Comparison of ENCODE assay signal across 23 mouse cellular contexts in genomic region chr9:64764824-64765223, GRCm38 (mm10). TPM values are rescaled to one million over a fixed set of nuclear protein-coding genes. Genes with fewer than 3 reads are reported as not detected.
DNase-seq lines count a peak whose midpoint lies in the region; ATAC-seq and TF ChIP-seq lines count a peak whose summit lies in the region.
"Had no signal": no experiment of that assay in that cellular context is flagged by ENCODE, and none has a peak within 500 bp of the region (broad histone marks: within the 10 kb centered on the region; RNA-seq: fewer than 3 reads in every experiment).

No protein-coding gene starts in this region.

- DNase-seq in heart, adult 11 months = peak; percentile 35
- no peak for DNase-seq in heart, adult 8-10 months (ENCODE audit: low spot score)
- DNase-seq in liver, embryonic 14.5 days (ENCODE audit: low read depth in 3 of 3, low spot score in 3 of 3) = no peak
- no peak for DNase-seq in liver, embryonic 11.5 days (ENCODE audit: low spot score)
- peak; percentile 56 for DNase-seq in MEL (ENCODE audit: low read depth, low spot score)
- DNase-seq in thymus, adult 2 months = no peak
- no peak for DNase-seq in left cerebral cortex, adult 11 months (ENCODE audit: low spot score)
- DNase-seq: adrenal gland, adult 2 months; adrenal gland, adult 8-10 months; adrenal gland, postnatal 10 days; adrenal gland, postnatal 14 days; adrenal gland, postnatal 25 days; adrenal gland, postnatal 36 days; B cell, adult 2 months; cerebellum, adult 11 months; cerebellum, adult 11-12 months; cerebellum, adult 18-20 months had no signal

- H3K4me1 ChIP-seq in liver, embryonic 14.5 days (replicated peaks; ENCODE audit: control insufficient read depth in 2 of 2, insufficient read depth in 2 of 2, low read length in 1 of 2) = peaks cover 0 to 4% of the 10 kb centered on the region in 2 experiments; a peak in 1 of 4 replicates
- no peaks in the 10 kb centered on the region for H3K4me1 ChIP-seq in liver, embryonic 11.5 days (replicated peaks; ENCODE audit: control insufficient read depth, insufficient read depth, low read length)
- peaks cover 0 to 3% of the 10 kb centered on the region in 2 experiments; a peak in 2 of 4 replicates for H3K4me1 ChIP-seq in MEL (ENCODE audit: control insufficient read depth in 1 of 2, insufficient read depth in 2 of 2, low read length in 2 of 2)
- H3K4me1 ChIP-seq in thymus, adult 2 months (replicated peaks; ENCODE audit: control insufficient read depth, insufficient read depth, low read length) = no peaks in the 10 kb centered on the region

- no peaks in the 10 kb centered on the region for H3K27me3 ChIP-seq in liver, embryonic 14.5 days (ENCODE audit: control insufficient read depth, insufficient read depth, low read length)
- H3K27me3 ChIP-seq in liver, embryonic 11.5 days (replicated peaks; ENCODE audit: control insufficient read depth, insufficient read depth, low read length) = no peaks in the 10 kb centered on the region
- H3K27me3 ChIP-seq in MEL (ENCODE audit: control insufficient read depth in 1 of 2, insufficient read depth in 2 of 2, low read length in 2 of 2) = no peaks in the 10 kb centered on the region; a peak in 2 of 4 replicates
- H3K27me3 ChIP-seq in thymus, adult 2 months (ENCODE audit: control insufficient read depth, insufficient read depth, low read length) = no peaks in the 10 kb centered on the region
- H3K27me3 ChIP-seq: CH12.LX, Patski had no signal

- no peak overlapping the region for H3K4me3 ChIP-seq in liver, embryonic 14.5 days (ENCODE audit: insufficient read depth in 1 of 2, low read depth in 2 of 2, low read length in 2 of 2)
- no peak overlapping the region for H3K4me3 ChIP-seq in liver, embryonic 11.5 days (ENCODE audit: low read depth, low read length)
- H3K4me3 ChIP-seq in MEL (ENCODE audit: control insufficient read depth in 1 of 2, insufficient read depth in 1 of 2, low read depth in 2 of 2, low read length in 2 of 2) = no peak overlapping the region
- H3K4me3 ChIP-seq in thymus, adult 2 months (ENCODE audit: control insufficient read depth, insufficient read depth, low read length) = no peak overlapping the region

- ATAC-seq in liver, embryonic 14.5 days (ENCODE audit: insufficient read depth) = no peak
- no peak for ATAC-seq in liver, embryonic 11.5 days (replicated peaks; ENCODE audit: low FRiP score)
- peak; percentile 44; the same call in 1 of the 2 replicates for ATAC-seq in megakaryocyte progenitor cell, adult 5-6 weeks (replicated peaks; ENCODE audit: poor library complexity)
- ATAC-seq: activated CD4-positive, CD25-positive, alpha-beta regulatory T cell, adult 4 months; CD4-positive, CD25-positive, alpha-beta regulatory T cell, adult 4 months; Patski had no signal

- no peaks in the 10 kb centered on the region for H3K36me3 ChIP-seq in liver, embryonic 14.5 days (replicated peaks; ENCODE audit: control insufficient read depth, insufficient read depth, low read depth)
- no peaks in the 10 kb centered on the region for H3K36me3 ChIP-seq in liver, embryonic 11.5 days (ENCODE audit: control insufficient read depth, insufficient read depth, low read length)
- H3K36me3 ChIP-seq in MEL (ENCODE audit: control insufficient read depth in 1 of 2, insufficient read depth in 2 of 2, low read length in 2 of 2) = peaks cover 0 to 4% of the 10 kb centered on the region in 2 experiments; a peak in 1 of 4 replicates
- H3K36me3 ChIP-seq in thymus, adult 2 months (ENCODE audit: control insufficient read depth, insufficient read depth, low read length) = no peaks in the 10 kb centered on the region
- H3K36me3 ChIP-seq: G1E had no signal

- H3K9me3 ChIP-seq in liver, embryonic 14.5 days (ENCODE audit: control insufficient read depth, low read length) = no peaks in the 10 kb centered on the region
- no peaks in the 10 kb centered on the region for H3K9me3 ChIP-seq in liver, embryonic 11.5 days (ENCODE audit: control insufficient read depth, low read length)
- no peaks in the 10 kb centered on the region for H3K9me3 ChIP-seq in MEL (replicated peaks; ENCODE audit: insufficient read depth, low read length)
- H3K9me3 ChIP-seq: G1E had no signal

- 0 out of 2 replicates have a peak, but pooled peaks have one; percentile 30 for TF ChIP-seq EP300 in liver, embryonic 14.5 days (IDR thresholded peaks at IDR 0.05; ENCODE audit: low read depth)
- peak; percentile 61 to 68 for TF ChIP-seq EP300 in MEL (IDR thresholded peaks at IDR 0.05; ENCODE audit: low read depth in 1 of 2, low read length in 2 of 2)

- 30% methylated on average over 2 of the region's 2 CpGs for WGBS in liver, embryonic 14.5 days (ENCODE audit: insufficient replicate concordance)
- 48% methylated on average over 2 of the region's 2 CpGs for WGBS in liver, embryonic 11.5 days
- WGBS in thymus, adult 2 months = 97% methylated on average over 2 of the region's 2 CpGs

- TF ChIP-seq CTCF in liver, embryonic 14.5 days (IDR thresholded peaks at IDR 0.05; ENCODE audit: low read depth) = no peak
- TF ChIP-seq CTCF in MEL (IDR thresholded peaks at IDR 0.05 in 2 of 3, conservative IDR thresholded peaks at IDR 0.05 in 1 of 3; ENCODE audit: control insufficient read depth in 1 of 3, insufficient read depth in 1 of 3, low read depth in 2 of 3, low read length in 3 of 3, poor library complexity in 1 of 3, severe bottlenecking in 1 of 3) = no peak
- TF ChIP-seq CTCF in thymus, adult 2 months (IDR thresholded peaks at IDR 0.05; ENCODE audit: borderline replicate concordance, control insufficient read depth, extremely low read depth, insufficient read depth, low read length, poor library complexity) = no peak

- H3K27ac ChIP-seq in liver, embryonic 14.5 days = no peak overlapping the region
- H3K27ac ChIP-seq in liver, embryonic 11.5 days (ENCODE audit: low read depth, low read length) = no peak overlapping the region
- no peak overlapping the region for H3K27ac ChIP-seq in MEL (ENCODE audit: control insufficient read depth, low read depth, low read length)
- H3K27ac ChIP-seq in thymus, adult 2 months (ENCODE audit: control insufficient read depth, insufficient read depth, low read length) = no peak overlapping the region

- no peak for TF ChIP-seq POLR2A in MEL (IDR thresholded peaks at IDR 0.05; ENCODE audit: control insufficient read depth in 1 of 2, insufficient read depth in 1 of 2, low read depth in 1 of 2, low read length in 2 of 2, poor library complexity in 1 of 2)
- no peak for TF ChIP-seq POLR2A in thymus, adult 2 months (IDR thresholded peaks at IDR 0.05; ENCODE audit: control insufficient read depth, extremely low read depth, insufficient read depth, low read length, poor library complexity)

- H3K79me2 ChIP-seq in MEL (ENCODE audit: control insufficient read depth, insufficient read depth, low read length, poor library complexity) = no peaks in the 10 kb centered on the region

- H3K9ac ChIP-seq in liver, embryonic 14.5 days (replicated peaks) = no peak overlapping the region
- H3K9ac ChIP-seq in liver, embryonic 11.5 days (ENCODE audit: low read depth, low read length) = no peak overlapping the region
- H3K9ac ChIP-seq in MEL (ENCODE audit: control insufficient read depth, low read depth, low read length, poor library complexity, severe bottlenecking) = no peak overlapping the region

- TF ChIP-seq RAD21 in MEL (IDR thresholded peaks at IDR 0.05; ENCODE audit: low read depth, low read length) = no peak

- H3K4me2 ChIP-seq in liver, embryonic 14.5 days (ENCODE audit: low read depth) = no peak overlapping the region
- no peak overlapping the region for H3K4me2 ChIP-seq in liver, embryonic 11.5 days

TF ChIP-seq in MEL, 35 proteins besides CTCF, POLR2A, EP300 and RAD21 (continues in another document):
- no peak for TF ChIP-seq ZMIZ1 (IDR thresholded peaks at IDR 0.05; ENCODE audit: low read depth, low read length)
- TF ChIP-seq KAT2A (conservative IDR thresholded peaks at IDR 0.05; ENCODE audit: low read depth, low read length) = no peak
- no peak for TF ChIP-seq GABPA (IDR thresholded peaks at IDR 0.05; ENCODE audit: low read depth, low read length)
- TF ChIP-seq ZKSCAN1 (IDR thresholded peaks at IDR 0.05; ENCODE audit: low read depth, low read length) = no peak
- no peak for TF ChIP-seq USF1 (IDR thresholded peaks at IDR 0.05; ENCODE audit: low read depth, low read length)
- no peak for TF ChIP-seq MAZ (IDR thresholded peaks at IDR 0.05; ENCODE audit: low read depth, low read length)
- TF ChIP-seq RCOR1 (IDR thresholded peaks at IDR 0.05; ENCODE audit: low read depth, low read length) = peak; percentile 82
- TF ChIP-seq MYB (IDR thresholded peaks at IDR 0.05; ENCODE audit: low read depth, low read length) = no peak
- TF ChIP-seq ZC3H11A (IDR thresholded peaks at IDR 0.05; ENCODE audit: low read depth, low read length) = no peak
- TF ChIP-seq JUND (IDR thresholded peaks at IDR 0.05; ENCODE audit: low read depth, low read length) = no peak
- peak; percentile 79 for TF ChIP-seq TCF12 (IDR thresholded peaks at IDR 0.05; ENCODE audit: low read depth, low read length)
- no peak for TF ChIP-seq MAFK (IDR thresholded peaks at IDR 0.05; ENCODE audit: borderline replicate concordance, low read depth, low read length)
- TF ChIP-seq GATA1 (IDR thresholded peaks at IDR 0.05; ENCODE audit: low read depth, low read length) = peak; percentile 92

RNA-seq across cellular contexts. Expression of gene Rab11a, which starts 27.3 kb away (rescaled TPM):
- total RNA-seq in heart, adult 8-10 months (2022) = 100 to 1,000 TPM; 150 to 183 (median 162) TPM
- 37.0 and 89.6 TPM in 2 replicates for polyA plus RNA-seq in liver, embryonic 14.5 days (2012; rRNA removed)
- polyA plus RNA-seq in liver, embryonic 14.5 days (2014; fragmentation: Nextera tagmentation; extraction: Ambion mirVana) = 233 and 243 TPM in 2 replicates
- polyA plus RNA-seq in liver, embryonic 11.5 days (2014; fragmentation: Nextera tagmentation; extraction: Ambion mirVana) = 341 TPM in 2 replicates
- 93.7 and 114 TPM in 2 replicates for total RNA-seq in MEL (2012; rRNA removed)
- 100 to 1,000 TPM in 1 of 2 experiments, not detected in 1; 212 TPM for polyA plus RNA-seq in MEL (2012; ENCODE audit: insufficient read depth in 1 of 2, insufficient read length in 2 of 2, low read depth in 1 of 2, low replicate concordance in 2 of 2, missing spikeins in 1 of 2)
- 130 and 178 TPM in 2 replicates for total RNA-seq in megakaryocyte progenitor cell, adult 5-6 weeks (2015)
- total RNA-seq in megakaryocyte progenitor cell, adult 5-6 weeks (2017) = 84.2 and 91.4 TPM in 2 replicates
- 50.1 and 60.1 TPM in 2 replicates for polyA plus RNA-seq in thymus, adult 2 months (2012; rRNA removed)

RNA-seq across cellular contexts. Expression of gene Dennd4a, which starts 46.3 kb away (rescaled TPM):
- total RNA-seq in heart, adult 8-10 months (2022) = 1 to 10 TPM; 5.7 to 8.5 (median 6.3) TPM
- 29.0 and 36.1 TPM in 2 replicates for polyA plus RNA-seq in liver, embryonic 14.5 days (2012; rRNA removed)
- 29.3 and 32.5 TPM in 2 replicates for polyA plus RNA-seq in liver, embryonic 14.5 days (2014; fragmentation: Nextera tagmentation; extraction: Ambion mirVana)
- 19.1 and 22.6 TPM in 2 replicates for polyA plus RNA-seq in liver, embryonic 11.5 days (2014; fragmentation: Nextera tagmentation; extraction: Ambion mirVana)
- total RNA-seq in MEL (2012; rRNA removed) = 7.7 and 12.1 TPM in 2 replicates
- polyA plus RNA-seq in MEL (2012; ENCODE audit: insufficient read depth in 1 of 2, insufficient read length in 2 of 2, low read depth in 1 of 2, low replicate concordance in 2 of 2, missing spikeins in 1 of 2) = 10 to 100 TPM; 24.9 to 74.8 TPM
- total RNA-seq in megakaryocyte progenitor cell, adult 5-6 weeks (2015) = 37.1 and 47.0 TPM in 2 replicates
- total RNA-seq in megakaryocyte progenitor cell, adult 5-6 weeks (2017) = 24.9 and 28.4 TPM in 2 replicates
- polyA plus RNA-seq in thymus, adult 2 months (2012; rRNA removed) = 10.9 and 12.3 TPM in 2 replicates

Comparison
In these comparisons a context has a peak if more than half of its experiments do, and no peak if none do; other contexts are left out.
1. DNase-seq: peak in heart, adult 11 months (single experiment) and MEL (single experiment); none in heart, adult 8-10 months (single experiment), liver, embryonic 14.5 days (0 of 3), liver, embryonic 11.5 days (single experiment), thymus, adult 2 months (single experiment) and left cerebral cortex, adult 11 months (single experiment).